Mouse (Mus musculus) liver, embryonic 13.5 days (tissue): ENCODE data around the gene Tet2. TPM values are rescaled to one million over a fixed set of nuclear protein-coding genes. Genes with fewer than 3 reads are reported as not detected.
A peak's percentile ranks its signal among the peaks of the same experiment; 100 is the strongest.
"Not testable (repeated sequence)": the region's sequence is repeated elsewhere in the genome, so short reads cannot be mapped to it uniquely, and the experiment has no call there.

Experiments
- ATAC-seq: fragments of 200-750 bp; cut with Nextera tagmentation; 2 replicates; pipeline ENCODE4 v1.8.0; 2017; ENCODE audit warnings: low read depth, mild to moderate bottlenecking, moderate number of reproducible peaks, moderate library complexity
- DNase-seq: peaks from one replicate; pipeline ENCODE4 v3.0.0; 2022
- H3K27ac ChIP-seq: fragments of 300-500 bp; sonication (generic); 2 replicates; pipeline ENCODE4 v1.5.1; 2015; ENCODE audit warnings: moderate library complexity, mild to moderate bottlenecking, inconsistent platforms
- H3K27me3 ChIP-seq: fragments of 300-500 bp; sonication (generic); 2 replicates; pipeline ENCODE4 v1.6.1; 2015; ENCODE audit warnings: mild to moderate bottlenecking, inconsistent platforms
- H3K36me3 ChIP-seq: fragments of 300-500 bp; sonication (generic); 2 replicates; pipeline ENCODE4 v1.6.1; 2015; ENCODE audit warnings: mild to moderate bottlenecking, inconsistent platforms
- H3K4me1 ChIP-seq: fragments of 300-500 bp; sonication (generic); replicated peaks from 2 replicates; pipeline ENCODE4 v1.6.1; 2015; ENCODE audit warnings: inconsistent platforms
- H3K4me2 ChIP-seq: fragments of 300-500 bp; sonication (generic); 2 replicates; pipeline ENCODE4 v1.6.1; 2015; ENCODE audit warnings: inconsistent platforms, mild to moderate bottlenecking, moderate library complexity
- H3K4me3 ChIP-seq: fragments of 300-500 bp; sonication (generic); replicated peaks from 2 replicates; pipeline ENCODE4 v1.5.1; 2015; ENCODE audit warnings: mild to moderate bottlenecking, inconsistent platforms
- H3K9ac ChIP-seq: fragments of 300-500 bp; sonication (generic); 2 replicates; pipeline ENCODE4 v1.6.1; 2015; ENCODE audit warnings: mild to moderate bottlenecking, inconsistent platforms
- H3K9me3 ChIP-seq: fragments of 300-500 bp; sonication (generic); replicated peaks from 2 replicates; pipeline ENCODE4 v1.6.1; 2016; ENCODE audit warnings: inconsistent platforms
- WGBS: fragments of 180-500 bp; shearing (Covaris S2); methylation state at CpG from one replicate; pipeline ENCODE4 v1.1.7; 2015; ENCODE audit not compliant: insufficient replicate concordance; 5-methylcytosine and 5-hydroxymethylcytosine counted together
- polyA plus RNA-seq: library from polyadenylated mRNA; unstranded; fragments of >200 nt; fragmentation: Nextera tagmentation; extraction: Ambion mirVana; gene quantifications from 2 replicates; pipeline ENCODE4 v1.2.1, GENCODE M21; 2015

Gene Tet2
- polyA plus RNA-seq, result 2.3 and 2.5 TPM in 2 replicates

- 0 out of 2 replicates have a peak, but pooled peaks cover 6% of the 10 kb centered on the region for H3K27me3 ChIP-seq
- H3K27ac ChIP-seq, result peak within 1 kb of the TSS; percentile 84
- H3K4me2 ChIP-seq, result peak within 1 kb of the TSS; percentile 87
- peaks cover 21% of the 10 kb centered on the region for H3K4me1 ChIP-seq
- no peaks in the 10 kb centered on the region for H3K36me3 ChIP-seq
- H3K4me3 ChIP-seq, result peak within 1 kb of the TSS; percentile 72
- ATAC-seq, result peak; percentile 47
- no peaks in the 10 kb centered on the region for H3K9me3 ChIP-seq
- DNase-seq, result peak; percentile 34
- peak within 1 kb of the TSS; percentile 80 for H3K9ac ChIP-seq
- under 1% methylated on average over 67 of the region's 73 CpGs for WGBS
Observed at GRCm38 (mm10) chr3:133544551-133545303, at the start of gene Tet2. TSS of gene Tet2 (minus strand) at chr3:133545139.

- H3K36me3 ChIP-seq, H3K4me1 ChIP-seq, H3K9ac ChIP-seq, DNase-seq, H3K4me3 ChIP-seq, H3K4me2 ChIP-seq, ATAC-seq, H3K9me3 ChIP-seq, H3K27ac ChIP-seq, H3K27me3 ChIP-seq: not testable (repeated sequence)
- 53% methylated on average over 2 of the region's 2 CpGs for WGBS
Observed at GRCm38 (mm10) chr3:133592995-133593394, 48.1 kb upstream of the Tet2 start.

- no peaks in the 10 kb centered on the region for H3K27me3 ChIP-seq
- no peaks in the 10 kb centered on the region for H3K4me1 ChIP-seq
- H3K9ac ChIP-seq, result no peak overlapping the region
- no peaks in the 10 kb centered on the region for H3K36me3 ChIP-seq
- no peak overlapping the region for H3K27ac ChIP-seq
- no peak for ATAC-seq
- no peak for DNase-seq
- 71% methylated on average over 7 of the region's 7 CpGs for WGBS
- no peak overlapping the region for H3K4me2 ChIP-seq
- H3K4me3 ChIP-seq, result no peak overlapping the region
- no peaks in the 10 kb centered on the region for H3K9me3 ChIP-seq
Observed at GRCm38 (mm10) chr3:133590506-133591152, 45.7 kb upstream of the Tet2 start.

GRCm38 (mm10) chr3:133585010-133585409 lies 40.1 kb upstream of the Tet2 start:
- Histone ChIP-seq H3K4me3 (no peak overlapping the region), H3K4me1 (no peaks in the 10 kb centered on the region), H3K27me3 (no peaks in the 10 kb centered on the region), H3K9ac (no peak overlapping the region), H3K4me2 (no peak overlapping the region), H3K27ac (no peak overlapping the region), H3K9me3 (no peaks in the 10 kb centered on the region), H3K36me3 (no peaks in the 10 kb centered on the region)
- DNase-seq (no peak), ATAC-seq (no peak)
- WGBS, result 56% methylated on average over 2 of the region's 2 CpGs

GRCm38 (mm10) chr3:133583411-133584025 lies 38.6 kb upstream of the Tet2 start:
- no peak overlapping the region for H3K27ac ChIP-seq
- no peaks in the 10 kb centered on the region for H3K4me1 ChIP-seq
- no peaks in the 10 kb centered on the region for H3K9me3 ChIP-seq
- H3K4me3 ChIP-seq, result no peak overlapping the region
- ATAC-seq (no peak), DNase-seq (no peak)
- H3K4me2 ChIP-seq, result no peak overlapping the region
- H3K9ac ChIP-seq, result no peak overlapping the region
- H3K27me3 ChIP-seq, result no peaks in the 10 kb centered on the region
- WGBS, result 54% methylated on average over 9 of the region's 9 CpGs
- no peaks in the 10 kb centered on the region for H3K36me3 ChIP-seq

- H3K4me2 ChIP-seq, result no peak overlapping the region
- H3K36me3 ChIP-seq, result no peaks in the 10 kb centered on the region
- no peak overlapping the region for H3K27ac ChIP-seq
- H3K4me3 ChIP-seq, result no peak overlapping the region
- no peak for ATAC-seq
- H3K4me1 ChIP-seq, result no peaks in the 10 kb centered on the region
- WGBS, result 18% methylated on average over 4 of the region's 4 CpGs
- H3K27me3 ChIP-seq, result no peaks in the 10 kb centered on the region
- H3K9me3 ChIP-seq, result no peaks in the 10 kb centered on the region
- no peak for DNase-seq
- no peak overlapping the region for H3K9ac ChIP-seq
Observed at GRCm38 (mm10) chr3:133582969-133583368, 38.0 kb upstream of the Tet2 start.

GRCm38 (mm10) chr3:133582096-133582495 lies 37.2 kb upstream of the Tet2 start:
- Histone ChIP-seq H3K9me3 (no peaks in the 10 kb centered on the region), H3K9ac (no peak overlapping the region), H3K27ac (no peak overlapping the region), H3K4me2 (no peak overlapping the region), H3K36me3 (no peaks in the 10 kb centered on the region), H3K27me3 (no peaks in the 10 kb centered on the region), H3K4me1 (no peaks in the 10 kb centered on the region), H3K4me3 (no peak overlapping the region)
- no peak for ATAC-seq
- no peak for DNase-seq
- WGBS, result 54% methylated on average over 5 of the region's 5 CpGs

GRCm38 (mm10) chr3:133581541-133581940 lies 36.6 kb upstream of the Tet2 start:
- Histone ChIP-seq H3K4me3 (no peak overlapping the region), H3K27me3 (no peaks in the 10 kb centered on the region), H3K36me3 (no peaks in the 10 kb centered on the region), H3K4me2 (no peak overlapping the region), H3K4me1 (no peaks in the 10 kb centered on the region), H3K27ac (no peak overlapping the region), H3K9ac (no peak overlapping the region), H3K9me3 (no peaks in the 10 kb centered on the region)
- DNase-seq (no peak), ATAC-seq (no peak)
- WGBS, result 65% methylated on average over 4 of the region's 4 CpGs

GRCm38 (mm10) chr3:133579671-133580070 lies 34.7 kb upstream of the Tet2 start:
- ATAC-seq (no peak), DNase-seq (no peak)
- H3K9me3 ChIP-seq, result no peaks in the 10 kb centered on the region
- H3K4me3 ChIP-seq, result no peak overlapping the region
- no peaks in the 10 kb centered on the region for H3K27me3 ChIP-seq
- H3K36me3 ChIP-seq, result no peaks in the 10 kb centered on the region
- WGBS, result 88% methylated on average over 9 of the region's 9 CpGs
- H3K4me2 ChIP-seq, result no peak overlapping the region
- no peak overlapping the region for H3K27ac ChIP-seq
- H3K4me1 ChIP-seq, result no peaks in the 10 kb centered on the region
- no peak overlapping the region for H3K9ac ChIP-seq

- Histone ChIP-seq H3K9me3 (no peaks in the 10 kb centered on the region), H3K4me3 (no peak overlapping the region), H3K4me2 (no peak overlapping the region), H3K27me3 (no peaks in the 10 kb centered on the region), H3K9ac (no peak overlapping the region), H3K36me3 (no peaks in the 10 kb centered on the region), H3K27ac (no peak overlapping the region), H3K4me1 (no peaks in the 10 kb centered on the region)
- DNase-seq (no peak), ATAC-seq (no peak)
- WGBS, result 62% methylated on average over 9 of the region's 9 CpGs
Observed at GRCm38 (mm10) chr3:133579140-133579539, 34.2 kb upstream of the Tet2 start.

GRCm38 (mm10) chr3:133574969-133575368 lies 30.0 kb upstream of the Tet2 start:
- WGBS, result 52% methylated on average over 6 of the region's 6 CpGs
- no peak overlapping the region for H3K27ac ChIP-seq
- DNase-seq (no peak), ATAC-seq (no peak)
- H3K36me3 ChIP-seq, result no peaks in the 10 kb centered on the region
- H3K4me1 ChIP-seq, result no peaks in the 10 kb centered on the region
- no peak overlapping the region for H3K9ac ChIP-seq
- H3K27me3 ChIP-seq, result no peaks in the 10 kb centered on the region
- H3K4me3 ChIP-seq, result no peak overlapping the region
- no peak overlapping the region for H3K4me2 ChIP-seq
- H3K9me3 ChIP-seq, result no peaks in the 10 kb centered on the region
